Mouse (Mus musculus): ENCODE results near the gene Ankrd33.

Ankrd33 gene

DNA sequence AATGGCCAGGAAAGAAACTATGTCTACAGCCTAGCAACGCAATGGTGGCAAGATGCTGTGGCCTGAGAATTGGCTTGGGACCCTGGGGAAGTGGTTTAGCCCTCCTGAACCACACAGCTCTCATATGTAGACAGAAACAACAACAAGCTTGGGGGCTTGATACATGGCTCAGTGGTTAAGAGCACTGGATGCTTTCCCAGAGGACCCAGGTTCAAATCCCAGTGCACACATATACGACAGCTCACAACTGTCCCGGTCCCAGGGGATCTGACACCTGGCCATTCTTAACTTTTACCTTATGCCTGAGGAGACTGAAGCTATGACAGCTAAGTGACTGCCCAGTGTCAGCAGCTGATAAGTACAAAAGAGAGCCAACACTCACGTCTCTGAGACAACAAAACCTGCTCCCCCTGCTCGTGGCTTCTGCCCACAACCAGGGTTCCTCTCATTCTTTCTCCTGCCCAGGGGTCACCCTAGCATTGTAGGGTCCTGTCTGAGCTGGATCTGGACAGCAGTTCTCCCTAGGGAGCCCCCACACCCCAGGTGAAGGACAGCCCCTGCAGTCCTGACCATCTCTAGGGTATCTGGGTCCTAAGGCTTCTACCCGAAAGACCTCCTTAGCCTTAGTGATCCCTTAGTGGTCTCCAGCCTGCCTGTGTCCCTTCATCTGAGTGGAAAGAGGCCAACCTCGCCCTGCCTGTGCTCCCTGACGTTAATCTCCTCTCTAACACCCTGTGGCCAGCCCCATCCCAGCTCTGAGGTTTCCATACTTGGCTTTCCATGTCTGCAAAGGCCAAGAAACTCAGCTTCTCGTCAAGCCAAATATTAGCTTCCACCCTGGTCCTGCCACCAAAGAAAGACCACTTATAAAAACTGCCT lies 6.1 kb downstream of the Ankrd33 start:
- intact Hi-C loops (cut with DNase I), result no loop called here

DNA sequence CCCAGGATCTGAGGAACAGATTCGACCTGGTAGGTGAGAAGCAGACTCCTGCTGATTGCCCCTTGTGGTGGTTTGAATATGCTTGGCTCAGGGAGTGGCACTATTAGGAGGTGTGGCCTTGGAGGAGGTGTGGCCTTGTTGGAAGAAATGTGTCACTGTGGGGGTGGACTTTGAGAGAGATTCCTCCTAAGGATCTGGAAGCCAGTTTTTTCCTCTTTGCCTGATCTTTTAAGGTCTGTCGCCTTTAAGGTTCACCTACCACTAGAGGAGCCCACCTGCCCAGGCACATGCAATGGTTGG lies 6.7 kb downstream of the Ankrd33 start:
- intact Hi-C loops (cut with DNase I), result no loop called here

DNA sequence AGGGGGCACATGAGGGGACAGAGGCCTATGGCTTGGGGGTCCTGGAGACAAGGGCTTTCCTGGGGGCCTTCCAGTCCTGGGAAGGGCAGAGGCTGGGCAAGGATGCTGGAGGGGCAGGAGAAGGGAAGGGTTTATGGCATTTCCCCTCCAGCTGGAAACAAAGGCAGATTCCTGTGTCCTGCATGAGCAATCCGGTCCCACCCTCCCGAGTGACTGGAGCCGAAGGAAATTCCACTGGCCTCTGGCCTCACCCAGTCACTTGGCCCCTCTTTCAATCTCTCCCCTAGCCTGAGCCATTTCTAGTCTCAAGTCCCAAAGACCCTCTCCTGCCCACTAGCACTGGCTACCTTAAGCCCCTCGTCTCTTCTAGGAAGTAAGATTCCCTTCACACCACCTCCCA lies 7.6 kb downstream of the Ankrd33 start:
- intact Hi-C loops (cut with DNase I), result no loop called here

DNA sequence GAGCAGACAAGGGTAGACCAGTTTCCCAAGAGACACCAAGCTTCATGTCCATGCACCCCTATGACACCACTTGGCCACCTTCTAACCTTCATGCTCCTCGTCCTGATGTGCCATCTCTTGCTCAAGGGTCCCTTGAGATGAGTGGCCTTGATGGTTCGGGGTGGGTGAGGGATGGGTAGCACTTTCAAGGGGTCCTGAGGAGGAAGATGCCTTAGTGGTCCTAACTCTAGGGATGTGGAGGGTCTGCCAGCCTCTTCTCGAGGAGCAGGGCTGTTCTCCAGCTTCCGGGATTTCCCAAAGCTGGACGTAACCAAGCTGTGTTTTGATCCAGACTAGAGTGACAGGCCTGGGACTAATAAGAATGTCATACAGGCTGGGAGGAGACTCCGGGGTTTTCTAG lies 10.0 kb downstream of the Ankrd33 start:
- intact Hi-C loops (cut with DNase I), result no loop called here

DNA sequence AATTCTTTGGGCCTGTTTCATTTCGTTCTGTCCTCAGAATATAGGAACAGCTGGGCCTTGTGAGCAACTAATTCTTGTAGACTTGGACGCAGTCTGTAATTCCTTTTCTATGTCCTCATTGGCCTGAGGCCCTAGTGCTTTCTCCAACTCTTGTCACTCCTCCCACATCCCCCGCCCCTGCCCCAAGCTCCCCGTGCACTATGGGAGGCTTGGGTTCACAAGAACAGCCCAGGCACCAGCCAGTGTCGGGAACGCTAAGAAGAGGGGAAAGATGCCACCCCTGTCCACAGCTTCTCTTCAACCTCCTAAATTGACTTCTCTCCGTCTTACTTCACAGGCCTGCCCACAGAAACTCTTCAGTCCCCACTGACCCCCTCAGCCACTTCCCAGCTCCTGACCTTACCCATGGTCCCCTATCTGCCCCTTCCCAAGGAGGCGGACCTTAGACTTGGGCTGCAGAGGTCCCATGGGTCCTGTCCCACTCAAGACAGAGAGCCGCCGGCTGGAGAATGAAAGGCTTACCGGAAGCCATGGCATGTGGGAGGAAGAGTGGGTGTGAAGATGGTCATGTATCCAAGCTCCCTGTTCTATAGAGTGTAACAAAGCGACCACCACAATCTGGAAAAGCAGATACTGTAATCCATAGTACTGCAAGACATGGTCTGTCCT lies 11.5 kb downstream of the Ankrd33 start:
- intact Hi-C loops (cut with DNase I), result no loop called here

DNA sequence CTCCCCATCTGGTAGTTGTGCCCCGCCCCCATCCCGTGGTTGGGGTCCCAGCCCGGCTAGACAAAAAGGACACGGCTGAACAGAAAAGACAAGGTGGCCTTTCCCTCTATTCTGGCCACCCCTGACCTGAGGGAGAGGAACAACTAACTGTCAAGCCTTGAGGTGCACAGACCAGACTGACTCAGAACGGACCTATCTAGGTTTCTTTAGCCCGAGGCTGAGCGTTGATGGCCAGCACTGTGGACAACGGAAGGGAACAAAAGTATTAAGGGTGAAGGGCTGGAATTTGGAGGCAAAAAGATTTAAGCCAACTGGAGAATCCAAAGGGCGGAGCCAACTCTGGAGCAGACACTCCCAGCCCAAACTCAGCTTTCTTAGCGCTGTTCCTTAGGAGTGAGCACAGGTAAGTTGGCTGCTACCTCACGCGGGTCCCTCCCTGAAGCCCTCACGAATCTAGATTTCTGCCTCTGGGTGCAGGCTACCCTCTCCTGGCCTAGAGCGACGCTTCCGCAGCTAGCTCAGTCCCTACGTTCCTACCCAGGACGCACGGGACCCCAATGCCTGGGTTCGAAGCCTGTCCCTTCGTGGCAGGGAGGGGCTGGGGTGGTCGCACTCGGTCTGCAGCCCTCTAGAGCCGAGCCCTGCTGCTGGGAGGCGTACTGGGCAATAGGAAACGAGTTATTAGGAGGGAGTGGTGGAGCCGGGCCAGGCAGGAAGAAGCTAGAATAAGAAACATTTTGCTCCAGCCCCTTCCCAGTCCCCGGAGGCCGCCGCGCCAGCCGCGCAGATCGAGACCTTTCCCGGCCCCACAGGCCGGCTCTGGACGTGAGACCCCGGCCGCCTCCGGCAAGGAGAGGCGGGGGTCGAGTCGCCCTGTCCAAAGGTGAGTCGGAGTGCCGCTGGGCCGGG lies 12.9 kb downstream of the Ankrd33 start, which contains the start of gene Acvrl1:
Gene Acvrl1 (plus strand): TSS at position 342 of the 909 bp plus-strand sequence.
- intact Hi-C loops (cut with DNase I), result no loop called here

DNA sequence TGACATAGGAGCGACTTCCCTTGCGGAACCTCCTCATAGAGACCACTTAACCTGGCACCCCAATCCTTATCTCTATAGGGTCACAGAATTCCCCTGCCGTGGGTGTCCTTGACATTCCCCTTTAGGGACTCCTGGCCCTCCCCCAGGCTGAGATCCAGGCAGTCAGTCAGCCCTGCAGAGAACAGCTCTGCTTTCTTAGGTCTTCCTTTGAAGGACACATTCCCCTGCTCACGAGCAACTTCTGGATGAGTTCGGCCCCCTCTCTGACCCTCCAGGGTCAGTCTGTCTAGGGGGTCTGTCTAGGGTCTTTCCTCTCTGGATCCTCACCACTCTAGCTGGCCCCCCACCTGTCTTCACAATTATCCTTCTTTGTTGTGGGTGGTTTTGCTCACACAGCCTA lies 13.9 kb downstream of the Ankrd33 start:
- intact Hi-C loops (cut with DNase I), result no loop called here

DNA sequence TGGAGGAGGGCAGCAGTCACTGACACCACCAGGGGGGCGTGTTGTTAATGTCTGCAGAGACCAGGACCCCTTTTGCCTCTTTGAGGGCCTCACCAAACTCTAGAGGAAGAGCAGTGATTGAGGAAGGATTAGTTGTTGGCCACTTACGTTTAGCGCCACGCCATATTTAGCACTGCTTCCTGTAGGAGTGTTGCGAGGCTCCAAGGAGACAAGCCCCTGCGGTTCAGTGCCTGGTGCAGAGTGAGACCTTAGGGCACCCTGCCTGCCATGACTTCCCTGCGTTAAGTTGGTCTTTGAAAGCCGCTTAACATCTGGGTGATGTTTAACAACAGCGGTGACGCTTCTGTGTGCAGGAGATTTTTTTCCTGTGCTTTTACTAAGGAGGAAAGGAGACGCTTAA lies 15.9 kb downstream of the Ankrd33 start:
- intact Hi-C loops (cut with DNase I), result no loop called here

DNA sequence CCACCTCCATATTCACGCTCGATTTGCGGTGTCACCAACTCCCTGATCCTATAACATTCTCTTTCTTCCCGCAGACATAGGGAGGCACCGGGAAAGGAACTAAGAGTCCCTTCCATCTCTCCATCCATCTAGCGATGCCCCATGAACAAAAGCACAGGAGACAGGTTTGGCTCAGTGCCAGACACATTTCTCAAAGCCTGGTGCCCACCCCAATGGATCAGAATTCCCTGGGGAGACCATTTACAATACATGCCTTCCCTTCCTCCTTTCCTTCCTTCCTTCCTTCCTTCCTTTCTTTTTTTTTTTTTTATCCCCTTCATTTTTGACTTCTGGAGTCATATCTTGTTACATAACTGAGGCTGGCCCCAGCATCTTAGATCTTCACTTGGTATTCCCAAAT lies 16.5 kb downstream of the Ankrd33 start:
- intact Hi-C loops (cut with DNase I), result no loop called here

DNA sequence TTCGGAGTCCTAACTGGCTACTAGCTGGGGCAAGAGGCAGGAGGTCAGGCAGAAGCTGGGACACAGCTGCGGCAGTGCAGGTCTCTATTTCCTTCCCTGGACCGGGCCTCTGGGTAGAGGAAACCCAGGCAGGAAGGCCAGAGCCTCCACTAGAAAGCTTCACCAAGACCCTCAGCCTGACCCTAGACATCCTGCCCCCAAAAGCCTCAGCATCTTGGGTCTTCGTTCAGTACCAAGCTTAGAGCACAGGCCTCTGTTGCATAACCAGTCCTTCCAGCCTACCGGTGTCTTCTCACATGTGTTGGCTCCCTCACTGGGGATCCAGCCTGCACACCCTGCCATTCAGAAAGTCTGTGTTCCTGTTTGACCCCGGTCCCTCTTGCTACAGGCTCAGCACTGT lies 17.2 kb downstream of the Ankrd33 start:
- intact Hi-C loops (cut with DNase I), result no loop called here

DNA sequence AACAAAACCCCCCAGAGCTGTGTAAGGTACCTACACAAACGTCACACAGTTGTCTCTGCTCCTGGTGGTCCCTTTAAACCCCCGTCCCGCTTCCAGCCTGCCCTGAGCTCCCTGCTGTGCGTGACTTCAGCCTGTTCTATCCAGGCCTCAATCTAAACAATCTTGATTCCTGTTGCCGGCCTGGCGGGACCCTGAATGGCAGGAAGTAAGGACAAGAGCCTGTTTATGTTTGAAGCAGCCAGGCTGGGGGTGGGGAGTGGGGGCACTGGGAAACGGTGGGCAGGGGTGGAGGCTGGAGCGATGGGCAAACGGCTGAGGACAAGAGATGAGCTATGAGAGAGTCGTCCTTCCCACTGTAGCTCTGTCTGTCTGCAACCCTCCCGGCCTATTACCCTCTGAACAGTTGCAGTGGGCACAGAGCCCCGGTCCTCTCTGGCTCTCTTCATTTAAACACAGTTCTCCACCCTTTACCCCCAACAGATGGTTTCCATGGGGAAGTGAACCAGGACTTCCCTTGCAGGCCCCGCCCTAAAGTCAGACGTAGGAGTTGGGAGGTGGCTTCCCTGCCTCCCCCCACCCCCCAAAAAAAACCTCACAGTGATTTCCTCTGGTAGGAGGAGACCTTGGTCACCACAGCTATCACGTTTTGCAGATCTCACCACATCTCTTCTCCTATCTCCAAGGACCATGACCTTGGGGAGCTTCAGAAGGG lies 18.6 kb downstream of the Ankrd33 start:
- intact Hi-C loops (cut with DNase I), result no loop called here

DNA sequence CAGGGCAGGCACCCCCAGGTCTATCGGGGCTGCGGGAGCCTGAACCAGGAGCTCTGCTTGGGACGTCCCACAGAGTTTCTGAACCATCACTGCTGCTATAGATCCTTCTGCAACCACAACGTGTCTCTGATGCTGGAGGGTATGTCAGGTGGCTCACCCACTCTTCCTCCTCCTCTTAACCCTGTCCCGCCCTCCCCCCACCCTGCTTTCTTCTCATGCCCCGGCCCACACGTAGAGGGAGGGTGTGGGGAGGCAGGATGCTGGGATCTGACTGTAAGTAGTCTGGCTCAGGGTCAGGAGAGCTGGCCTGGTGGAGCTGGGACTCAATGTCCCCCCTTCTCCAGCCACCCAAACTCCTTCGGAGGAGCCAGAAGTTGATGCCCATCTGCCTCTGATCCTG lies 19.9 kb downstream of the Ankrd33 start:
- intact Hi-C loops (cut with DNase I), result no loop called here

DNA sequence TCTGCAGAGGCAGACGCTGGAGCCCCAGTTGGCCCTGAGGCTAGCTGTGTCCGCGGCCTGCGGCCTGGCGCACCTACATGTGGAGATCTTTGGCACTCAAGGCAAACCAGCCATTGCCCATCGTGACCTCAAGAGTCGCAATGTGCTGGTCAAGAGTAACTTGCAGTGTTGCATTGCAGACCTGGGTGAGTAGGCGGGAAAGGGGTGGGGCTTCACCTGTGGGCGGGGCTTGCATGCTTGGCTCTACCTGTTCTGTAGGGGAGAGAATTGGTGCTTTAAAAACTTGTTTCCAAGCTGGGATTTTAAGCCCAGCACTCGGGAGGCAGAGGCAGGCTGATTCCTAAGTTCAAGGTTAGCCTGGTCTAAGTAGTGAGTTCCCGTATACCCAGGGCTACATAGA lies 21.9 kb downstream of the Ankrd33 start:
- intact Hi-C loops (cut with DNase I), result no loop called here

DNA sequence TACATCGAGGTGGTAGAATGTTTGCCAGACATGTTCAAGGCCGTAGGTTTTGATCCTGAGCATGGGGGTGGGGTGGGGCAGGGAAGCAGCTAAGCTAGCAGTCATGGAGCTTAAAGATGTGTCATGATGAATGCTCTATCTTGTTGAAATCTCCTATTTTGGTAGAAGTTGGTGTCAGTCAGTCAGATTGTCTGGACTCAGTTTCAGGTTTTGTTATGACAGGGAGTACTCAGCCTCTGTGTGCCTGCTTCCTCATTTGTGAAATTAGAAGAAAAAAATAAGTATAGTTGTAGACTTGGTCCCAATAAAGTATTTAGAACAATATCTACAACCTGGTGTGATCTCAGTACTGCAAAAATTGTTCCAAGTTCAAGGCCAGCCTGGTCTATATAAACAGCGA lies 23.1 kb downstream of the Ankrd33 start:
- intact Hi-C loops (cut with DNase I), result no loop called here

DNA sequence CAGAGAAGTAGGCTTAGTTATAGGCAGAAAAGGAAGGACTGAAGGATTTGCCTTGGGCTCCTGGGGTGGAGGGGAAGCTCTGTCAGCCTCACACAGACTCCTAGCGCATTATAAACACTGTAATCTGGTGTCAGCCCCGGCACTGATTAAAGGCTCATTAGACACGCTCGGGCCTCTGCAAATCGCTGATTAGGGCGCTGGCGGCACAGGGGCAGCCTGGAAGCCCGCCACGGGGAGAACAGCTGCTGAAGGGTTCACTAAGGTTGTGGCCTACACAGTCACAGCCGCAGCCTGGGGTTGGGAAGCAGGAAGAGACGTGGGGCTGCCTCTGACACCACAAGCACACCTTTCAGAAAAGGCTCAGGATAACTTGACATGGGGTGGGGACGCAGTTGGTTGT lies 24.3 kb downstream of the Ankrd33 start:
- intact Hi-C loops (cut with DNase I), result no loop called here

DNA sequence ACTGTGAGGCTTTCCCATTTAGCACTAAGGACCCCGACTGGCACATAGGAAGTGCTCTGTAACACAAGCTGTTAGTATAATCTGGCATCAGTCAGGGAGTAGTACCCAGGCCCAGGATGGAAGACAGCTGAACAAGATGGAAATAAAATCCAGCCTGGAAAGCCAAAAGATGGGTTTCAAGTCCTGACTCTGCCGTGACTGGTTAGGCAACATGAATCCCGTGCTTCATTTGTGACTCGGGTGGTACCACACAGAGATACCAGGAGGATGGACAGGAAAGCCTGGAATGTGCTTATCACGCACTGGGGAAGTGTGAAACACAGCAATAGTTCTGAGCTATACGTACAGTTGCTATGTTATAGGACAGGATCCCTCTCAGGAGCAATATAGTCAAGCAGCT lies 25.0 kb downstream of the Ankrd33 start:
- intact Hi-C loops (cut with DNase I), result no loop called here

DNA sequence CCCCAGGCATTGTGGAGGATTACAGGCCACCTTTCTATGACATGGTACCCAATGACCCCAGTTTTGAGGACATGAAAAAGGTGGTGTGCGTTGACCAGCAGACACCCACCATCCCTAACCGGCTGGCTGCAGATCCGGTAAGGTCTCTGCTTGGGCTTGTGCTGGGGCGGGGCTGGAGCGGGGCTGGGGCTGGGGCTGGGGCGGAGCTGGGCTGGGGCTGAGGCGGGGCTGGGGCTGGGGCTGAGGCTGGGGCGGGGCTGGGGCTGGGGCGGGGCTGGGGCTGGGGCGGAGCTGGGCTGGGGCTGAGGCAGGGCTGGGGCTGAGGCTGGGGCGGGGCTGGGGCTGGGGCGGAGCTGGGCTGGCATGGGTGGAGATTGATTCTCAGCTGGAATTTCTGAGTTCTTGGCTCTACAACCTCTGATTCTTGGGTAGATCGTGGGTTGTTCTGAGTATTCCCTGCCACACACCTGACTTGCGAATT lies 25.5 kb downstream of the Ankrd33 start:
- intact Hi-C loops (cut with DNase I), result no loop called here

DNA sequence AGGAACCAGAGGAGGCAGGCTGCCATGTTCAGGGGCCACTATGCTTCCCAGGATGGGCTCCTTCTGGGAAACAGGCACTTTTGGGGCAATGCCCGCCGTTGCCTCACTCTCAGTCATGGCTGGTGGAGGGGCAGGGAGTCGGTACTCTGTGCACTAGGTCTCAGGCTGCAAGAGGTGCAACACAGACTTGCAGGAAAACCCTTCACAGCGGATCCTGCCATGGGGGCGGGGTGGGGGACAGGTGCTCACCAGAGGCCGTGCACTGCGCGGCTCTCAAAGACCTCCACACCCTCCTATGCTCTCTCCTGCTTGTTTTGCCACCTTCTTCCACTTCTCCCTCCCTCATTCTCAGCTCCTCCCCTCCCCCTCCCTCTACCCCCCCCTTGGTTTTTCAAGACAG lies 27.1 kb downstream of the Ankrd33 start:
- intact Hi-C loops (cut with DNase I), result no loop called here

DNA sequence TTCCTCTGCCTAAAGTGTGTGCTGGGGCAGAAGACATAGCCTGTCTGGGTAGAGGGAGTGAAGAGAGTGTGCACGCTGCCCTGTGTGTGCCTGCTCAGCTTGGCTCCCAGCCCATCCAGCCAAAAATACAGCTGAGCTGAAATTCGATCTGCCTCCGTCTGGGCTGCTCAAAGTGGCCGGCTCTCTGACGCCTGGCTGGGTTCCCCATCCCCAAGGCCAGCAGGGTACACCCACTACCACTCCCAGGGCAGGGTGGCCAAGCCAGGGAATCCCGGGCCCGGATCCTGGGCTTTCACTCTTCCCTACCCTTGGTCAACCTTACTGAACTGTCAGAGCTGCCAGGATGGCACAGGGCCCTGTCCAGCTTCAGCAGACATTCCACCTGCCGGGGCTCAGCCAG lies 27.9 kb downstream of the Ankrd33 start:
- intact Hi-C loops (cut with DNase I), result no loop called here

DNA sequence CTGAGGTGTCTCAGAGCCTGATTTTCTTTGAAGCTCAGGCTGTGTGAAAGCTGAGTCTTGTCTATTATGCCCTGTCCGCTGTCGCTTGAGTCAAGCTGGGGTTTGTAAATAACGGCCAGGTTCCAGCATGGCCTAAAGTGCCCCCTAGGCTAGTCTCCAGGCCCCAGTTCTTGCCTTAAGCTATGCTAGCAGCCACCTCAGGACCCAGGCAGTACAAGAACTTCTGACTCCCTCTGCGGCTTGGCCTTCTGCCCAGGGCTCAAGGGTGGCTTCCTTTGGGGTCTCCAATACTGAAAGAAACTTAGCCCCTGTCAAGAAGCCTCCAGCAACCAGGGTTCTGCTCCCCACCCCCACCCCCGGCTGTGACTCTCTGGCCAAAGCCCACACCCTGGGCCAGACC lies 28.6 kb downstream of the Ankrd33 start:
- intact Hi-C loops (cut with DNase I), result no loop called here

DNA sequence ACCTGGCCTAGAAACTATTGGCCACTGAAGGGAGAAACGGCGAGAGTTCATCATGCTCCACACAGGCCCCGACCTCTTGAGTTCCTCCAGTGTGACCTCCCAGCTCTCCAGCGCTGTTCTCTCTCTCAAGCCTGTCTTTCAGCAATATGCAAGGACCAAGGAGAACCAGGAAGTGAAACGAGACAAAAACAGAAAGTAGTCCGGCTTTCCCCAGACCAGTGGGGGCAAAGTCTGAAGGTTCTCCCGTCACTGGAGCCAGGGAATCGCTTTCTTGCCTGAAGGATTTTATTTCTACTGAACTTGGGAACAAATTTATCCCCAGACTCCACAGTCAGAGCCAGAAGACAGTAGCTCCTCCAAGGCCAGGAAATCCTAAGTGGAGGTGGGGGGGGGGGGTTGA lies 29.2 kb downstream of the Ankrd33 start:
- intact Hi-C loops (cut with DNase I), result no loop called here
